Mouse (Mus musculus): Measurements from ENCODE around the gene Picalm. TPM values are rescaled to one million over a fixed set of nuclear protein-coding genes. Genes with fewer than 3 reads are reported as not detected.

Picalm gene
- 10 to 100 TPM; 78.3 to 79.6 TPM for total RNA-seq (2021)
- long read RNA-seq, experiment 1, partial matches to known transcripts: 8 of 29 reads
- long read RNA-seq, experiment 1, other reads (novel, unspliced or antisense): 19 of 29 reads
- long read RNA-seq, experiment 2, partial matches to known transcripts: 15 of 24 reads
- long read RNA-seq, experiment 2, other reads (novel, unspliced or antisense): 7 of 24 reads

DNA sequence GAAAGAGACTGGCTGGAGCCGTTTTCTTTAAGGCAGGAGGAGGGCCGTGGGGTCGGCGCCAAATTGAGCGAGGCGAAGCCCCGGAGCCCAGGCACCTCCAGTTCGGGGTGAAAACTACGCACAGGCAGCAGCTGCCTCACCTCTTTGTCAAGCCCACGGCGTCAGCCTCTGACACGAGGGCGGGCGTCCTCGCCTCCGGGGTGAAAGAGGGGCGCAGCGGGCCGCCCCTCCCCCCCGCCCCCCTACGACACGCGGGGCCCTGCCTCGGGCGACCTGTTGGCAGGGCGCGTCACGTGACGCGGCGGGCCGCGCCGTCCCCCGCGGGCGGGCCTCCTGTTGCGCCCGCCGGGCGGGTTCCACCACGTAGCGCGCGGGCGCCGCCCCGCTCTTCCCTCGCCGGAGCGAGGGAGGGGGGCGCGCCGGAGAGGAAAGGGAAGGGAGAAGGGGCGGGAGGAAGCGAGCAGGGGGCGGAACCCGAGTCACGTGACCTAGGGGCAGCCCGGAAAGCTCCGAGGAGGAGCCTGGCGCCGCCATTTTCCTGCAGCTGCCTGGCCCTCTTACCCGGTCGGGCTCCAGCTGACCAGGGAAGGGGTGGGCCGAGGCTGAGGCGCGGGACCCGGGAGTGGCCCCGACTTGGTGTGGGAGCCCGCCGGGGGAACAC, at the start of gene Picalm:
Picalm (plus strand) TSS at position 482 of the 661 bp plus-strand sequence.
- DNase-seq: peak; percentile 98

DNA sequence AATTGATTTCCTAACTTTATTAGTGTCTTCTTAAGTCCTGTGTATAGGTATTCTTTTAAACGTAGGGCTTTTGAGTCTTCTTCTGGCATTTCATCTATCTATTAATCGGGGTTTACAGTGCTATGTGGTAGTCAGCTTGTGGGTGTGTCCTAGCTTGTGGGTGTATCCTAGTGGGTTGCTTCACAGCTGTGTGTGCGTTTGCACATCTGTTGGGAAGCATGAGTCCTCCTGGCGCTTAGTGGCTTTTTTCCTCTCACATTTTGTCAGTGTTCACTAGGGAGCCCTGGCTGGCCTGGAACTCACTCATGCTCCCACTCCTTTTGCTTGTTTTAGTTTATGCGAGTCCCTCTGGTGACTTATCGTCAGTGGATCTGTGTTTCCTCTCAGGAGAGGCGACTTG, 46.2 kb upstream of the Picalm start:
- peak; percentile 58 for DNase-seq

DNA sequence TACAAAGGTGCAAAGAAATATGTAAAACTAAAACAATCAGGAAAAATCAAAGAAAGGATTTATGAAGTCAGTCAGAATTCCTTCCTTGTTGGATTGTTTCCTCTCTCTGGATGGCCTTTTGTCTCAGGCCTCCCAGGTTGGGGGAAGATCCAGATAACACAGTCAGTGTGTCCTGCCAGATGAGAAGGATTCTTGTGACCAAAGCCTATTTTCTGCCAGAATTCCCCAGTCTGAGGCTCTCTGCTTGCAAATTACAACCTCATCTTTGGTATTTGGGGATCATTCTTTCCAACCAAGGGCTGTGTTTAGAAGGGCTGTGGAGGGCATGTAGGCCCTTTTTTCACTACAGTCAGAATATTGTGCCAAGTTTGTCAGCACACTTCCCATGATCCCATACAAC, 45.5 kb upstream of the Picalm start:
- peak; percentile 38 for DNase-seq

DNA sequence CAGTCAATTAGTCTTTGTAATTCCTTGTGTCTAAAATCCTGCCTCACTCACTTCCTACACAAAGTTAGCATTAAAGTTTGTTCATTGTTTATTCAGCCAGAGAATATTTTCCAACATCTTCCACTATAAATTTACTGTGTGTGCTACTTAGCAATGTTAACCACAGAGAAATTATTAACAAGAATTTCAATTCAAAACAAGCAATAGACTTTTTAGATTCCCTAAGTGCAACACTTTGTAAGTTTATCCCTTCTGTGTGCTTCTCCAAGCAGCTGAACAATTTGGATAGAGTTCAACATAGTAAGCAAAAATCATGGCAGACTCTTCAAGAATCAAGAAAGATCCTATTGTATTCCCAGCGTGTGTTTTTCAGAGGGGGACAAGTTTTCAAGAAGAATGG, 44.3 kb upstream of the Picalm start:
- DNase-seq: no peak

DNA sequence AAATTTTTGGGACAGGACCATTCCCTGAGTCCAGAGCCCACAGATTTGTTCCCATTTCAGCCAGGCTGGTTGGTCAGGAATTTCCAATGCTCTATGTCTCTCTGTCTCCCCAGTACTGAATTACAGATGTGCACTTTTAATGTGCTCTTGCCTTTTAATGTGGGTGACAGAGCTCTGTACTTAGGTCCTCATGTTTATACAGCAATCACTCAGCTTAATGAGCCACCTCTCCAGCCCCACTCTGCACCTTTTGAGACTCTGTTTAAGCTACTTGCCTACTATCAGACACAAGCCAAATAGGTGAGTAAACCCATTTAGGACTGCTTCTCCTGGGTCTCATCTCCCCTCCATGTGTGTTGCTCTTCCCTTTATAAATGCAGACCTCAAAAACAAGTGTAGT, 43.2 kb upstream of the Picalm start:
- no peak for DNase-seq

DNA sequence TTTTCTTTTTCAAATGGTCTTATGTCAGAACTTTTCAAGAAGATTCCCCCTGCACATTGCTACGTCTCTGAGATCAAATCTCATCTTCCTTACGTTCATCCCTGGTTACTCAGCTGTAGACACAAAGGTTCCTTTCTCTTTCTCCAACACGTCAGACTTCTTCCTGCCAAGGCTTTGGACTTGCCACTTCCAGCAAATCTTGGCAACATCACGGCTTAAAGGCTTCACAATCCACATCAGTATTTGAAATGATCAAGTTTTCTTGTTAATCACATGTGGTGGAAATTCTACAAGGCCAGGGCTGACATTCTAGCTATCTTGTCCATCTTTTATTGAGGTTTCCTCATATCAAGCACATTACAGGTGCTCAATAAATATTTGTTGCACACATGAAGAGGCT, 39.0 kb upstream of the Picalm start:
- DNase-seq: no peak

DNA sequence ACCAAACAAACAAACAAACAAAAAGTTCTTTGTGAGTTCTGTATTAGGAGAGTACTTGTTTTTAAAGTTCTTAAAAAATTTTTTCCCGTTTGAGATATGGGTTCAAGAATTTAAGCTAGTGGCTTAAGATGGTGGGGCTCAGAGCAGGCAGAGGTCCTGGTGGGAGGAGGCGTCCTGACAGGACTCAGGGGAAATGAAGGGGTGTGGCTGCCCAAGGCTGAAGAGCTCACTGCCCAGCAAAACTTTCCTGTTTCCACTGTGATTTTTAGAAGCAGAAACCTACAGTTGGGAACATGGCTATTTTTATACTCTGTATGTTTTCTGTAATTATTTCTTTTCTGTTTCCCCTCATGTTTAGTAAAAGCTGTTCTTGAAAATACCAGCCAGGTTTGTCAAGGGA, 38.3 kb upstream of the Picalm start:
- peak; percentile 43 for DNase-seq

DNA sequence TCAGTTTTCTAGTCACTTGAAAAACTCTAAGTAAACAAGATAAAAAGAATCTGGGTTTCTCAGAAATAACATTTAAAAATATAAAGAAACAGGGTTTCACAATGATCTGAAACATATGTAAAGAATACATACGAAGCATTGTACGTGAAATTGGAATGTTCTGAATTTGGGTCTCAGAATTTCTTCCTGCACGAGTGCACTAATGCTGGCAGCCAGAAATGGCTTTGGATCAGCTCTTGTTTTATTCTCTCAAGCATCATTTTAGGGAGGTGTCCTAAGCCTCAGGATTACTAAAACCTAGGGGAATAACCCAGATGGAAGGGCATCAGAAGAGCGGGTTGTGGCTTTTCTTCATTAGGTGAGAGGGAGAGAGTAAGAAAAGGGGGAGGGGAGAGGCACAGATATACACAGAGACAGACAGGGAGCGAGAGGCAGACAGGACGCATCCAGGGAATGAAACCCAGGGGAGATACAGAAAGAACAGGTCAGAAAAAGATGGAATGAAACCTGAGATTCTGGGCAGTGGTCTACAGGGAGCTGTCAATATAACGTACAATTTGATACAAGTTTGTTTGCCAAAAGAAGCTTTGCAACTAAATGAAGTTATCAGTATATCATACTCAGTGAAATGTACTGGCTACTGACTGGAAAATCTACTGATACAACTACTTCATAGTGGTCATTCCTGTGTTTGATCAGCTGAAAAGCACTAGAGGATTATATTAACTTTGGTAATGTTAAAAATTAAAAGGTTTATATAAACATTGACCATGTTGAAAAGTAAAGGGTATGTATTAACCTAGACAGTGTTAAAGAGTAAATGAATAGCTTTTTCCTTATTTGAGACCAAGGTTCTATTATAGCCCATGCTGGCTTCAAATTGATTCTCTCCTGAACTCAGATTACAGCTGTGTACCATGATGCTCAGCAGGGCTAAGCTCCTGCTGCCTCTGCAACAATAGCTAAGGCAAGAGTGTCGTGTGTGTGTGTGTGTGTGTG, 37.3 kb upstream of the Picalm start:
- DNase-seq: no peak

DNA sequence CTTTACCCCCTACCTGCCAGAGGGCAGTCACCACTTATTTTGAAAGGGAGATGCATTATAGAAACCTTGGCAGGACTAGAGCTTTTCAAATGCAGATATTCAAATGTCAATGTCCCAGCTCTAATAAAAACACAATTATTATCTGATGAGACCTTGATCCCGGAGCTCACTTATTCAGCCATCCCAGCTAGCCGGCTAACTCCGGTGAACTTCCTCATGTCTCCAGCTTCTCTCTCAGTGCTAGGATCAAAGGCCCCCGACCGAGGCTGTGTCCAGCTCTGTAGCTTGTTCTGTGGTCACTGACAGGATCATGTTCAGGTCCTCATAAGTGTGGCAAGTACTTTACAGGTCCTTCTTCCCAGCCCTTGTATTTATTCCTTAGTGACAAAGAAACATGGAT, 34.9 kb upstream of the Picalm start:
- DNase-seq: no peak

DNA sequence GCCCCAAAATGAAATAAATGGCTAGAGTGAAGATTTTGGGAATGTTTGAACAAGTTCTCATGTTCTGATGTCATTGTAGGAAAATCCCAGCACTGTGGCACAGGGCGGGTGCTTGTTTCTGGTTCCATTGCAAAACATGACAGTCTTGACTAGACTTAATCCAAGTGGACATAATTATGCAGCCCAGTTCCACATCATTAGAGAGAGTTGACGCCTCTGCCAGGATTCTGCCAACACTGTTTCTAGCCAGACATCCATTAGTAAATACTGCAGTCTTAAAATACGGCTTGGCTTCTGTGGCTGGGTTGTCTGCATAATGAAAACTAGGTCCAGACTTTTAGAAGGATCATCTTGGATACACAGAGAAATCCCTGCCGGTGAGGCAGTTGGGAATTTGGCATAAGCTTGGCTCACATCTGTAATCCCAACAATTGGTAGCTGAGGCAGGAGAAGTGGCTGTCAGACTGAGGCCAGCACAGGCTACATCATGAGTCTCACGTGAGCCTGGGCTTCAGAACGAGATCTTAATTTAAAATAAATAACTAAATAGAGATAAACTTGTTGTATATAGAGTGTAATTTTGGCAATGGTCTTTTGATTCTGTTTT, 34.1 kb upstream of the Picalm start:
- peak; percentile 13 for DNase-seq

DNA sequence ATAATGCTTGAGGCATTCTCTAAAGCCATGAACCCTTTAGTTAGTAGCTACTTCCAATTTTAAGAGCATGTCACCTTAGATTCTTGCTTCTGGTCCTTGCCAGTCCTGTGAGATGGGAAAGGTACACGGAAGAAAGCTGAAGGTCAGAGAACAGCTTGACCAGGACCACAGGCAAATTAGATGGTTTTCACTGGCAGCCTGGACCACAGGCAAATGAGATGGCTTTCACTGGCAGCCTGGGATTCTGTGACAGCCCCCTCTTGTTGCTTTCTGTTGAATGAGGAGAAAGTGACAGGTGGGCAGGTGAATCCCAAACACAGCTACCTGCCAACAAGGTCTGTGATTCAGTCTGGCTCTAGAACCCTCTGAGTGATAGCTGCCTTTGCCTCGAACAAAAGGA, 33.4 kb upstream of the Picalm start:
- no peak for DNase-seq

DNA sequence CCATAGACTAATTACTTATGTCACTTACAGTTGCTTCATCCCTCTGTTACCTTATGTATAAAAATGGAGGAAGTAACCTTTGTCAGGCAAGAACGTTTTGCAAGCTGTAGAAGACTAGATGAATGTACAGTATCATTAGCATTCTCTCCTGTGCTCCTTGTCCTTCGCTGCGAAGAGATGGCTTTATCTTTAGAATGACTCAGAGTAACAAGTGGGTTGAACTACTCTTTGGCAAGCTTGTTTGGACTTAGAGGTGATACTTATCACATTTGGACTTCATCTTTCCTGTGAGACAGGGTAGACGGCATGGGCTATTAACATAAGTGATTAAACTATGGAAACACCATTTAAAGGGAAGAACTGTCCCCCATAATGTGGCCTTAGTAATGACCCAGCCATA, 31.8 kb upstream of the Picalm start:
- DNase-seq: no peak

DNA sequence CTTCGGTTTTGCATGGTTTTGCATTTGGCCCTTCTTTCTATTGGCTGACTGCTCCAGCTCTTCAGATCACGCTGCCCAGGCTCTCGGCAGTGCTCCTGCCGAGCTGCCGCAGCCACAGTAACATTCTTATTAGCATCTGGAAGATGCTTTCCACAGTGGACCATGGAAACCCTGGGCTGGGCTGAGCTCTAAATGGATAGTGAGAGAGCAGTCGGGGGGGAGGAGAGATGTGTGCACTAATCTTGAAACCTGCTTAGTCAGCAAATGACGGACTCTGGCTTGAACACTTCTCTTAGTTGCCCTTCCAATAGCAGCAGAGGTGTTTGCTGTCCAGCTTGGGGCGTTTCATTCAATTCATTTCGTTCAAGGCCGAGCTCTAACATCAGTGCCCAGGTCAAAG, 30.8 kb upstream of the Picalm start:
- DNase-seq: no peak

DNA sequence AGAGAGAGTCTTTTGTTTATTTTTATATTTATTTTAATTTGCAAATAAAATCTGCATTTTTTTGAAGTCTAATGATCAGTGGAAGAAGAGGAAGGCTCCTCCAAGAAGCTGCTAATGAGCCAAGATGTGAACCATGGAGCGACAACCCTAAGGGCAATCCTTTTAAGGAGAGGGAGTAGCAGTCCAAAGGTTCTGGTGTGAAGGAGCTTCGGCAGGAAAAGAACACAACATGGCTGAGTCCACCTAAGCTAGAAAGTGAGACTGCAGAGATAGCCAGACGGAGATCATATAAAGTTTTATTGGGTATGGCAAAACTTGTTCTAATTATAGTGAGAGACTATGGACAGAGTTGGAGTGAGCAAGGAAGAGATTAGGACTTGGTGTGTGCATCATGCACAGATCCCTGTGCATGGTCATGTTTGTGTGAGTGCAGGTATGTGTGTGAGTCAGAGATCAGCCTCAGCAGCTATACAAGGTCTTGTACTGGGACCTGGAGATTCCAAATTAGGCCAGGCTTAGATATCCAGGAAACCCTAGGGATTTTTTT, 29.3 kb upstream of the Picalm start:
- no peak for DNase-seq

DNA sequence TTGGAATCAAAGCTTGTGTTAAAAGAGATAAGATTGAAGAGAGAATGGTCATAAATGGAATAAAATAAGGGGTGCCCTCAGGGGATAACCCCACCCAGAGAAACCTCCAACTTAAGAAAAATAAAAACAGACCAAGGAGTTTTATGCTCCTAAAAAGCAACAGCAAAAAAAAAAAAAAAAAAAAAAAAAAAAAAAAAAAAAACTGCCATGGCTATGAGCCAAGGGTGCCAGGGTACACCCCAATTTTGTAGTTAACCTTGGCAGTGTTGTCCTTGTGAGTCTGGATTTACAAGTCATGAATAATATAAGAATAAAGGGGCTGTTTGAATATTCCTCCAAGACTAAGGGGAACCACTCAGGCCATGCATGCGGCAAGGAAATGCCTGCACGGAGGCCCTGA, 13.9 kb upstream of the Picalm start:
- DNase-seq: no peak

DNA sequence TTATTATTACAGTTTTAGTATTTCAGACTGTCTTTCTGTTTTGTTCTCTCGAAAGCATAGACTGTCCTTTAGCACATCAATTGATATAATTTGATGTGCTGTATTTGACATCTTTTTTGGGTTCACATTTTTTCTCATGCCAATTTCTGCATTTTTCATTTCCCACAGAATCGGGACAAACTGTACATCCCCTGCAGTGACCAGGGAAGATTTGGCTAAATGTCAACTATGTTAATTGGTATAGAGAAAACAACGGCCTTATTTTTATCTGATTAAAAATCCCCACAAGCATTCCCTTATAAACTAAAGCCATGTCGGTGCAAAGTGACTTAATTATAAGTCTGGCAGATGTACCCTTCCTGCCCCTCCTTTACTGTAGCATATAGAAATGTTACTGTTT, 9.9 kb upstream of the Picalm start:
- no peak for DNase-seq

DNA sequence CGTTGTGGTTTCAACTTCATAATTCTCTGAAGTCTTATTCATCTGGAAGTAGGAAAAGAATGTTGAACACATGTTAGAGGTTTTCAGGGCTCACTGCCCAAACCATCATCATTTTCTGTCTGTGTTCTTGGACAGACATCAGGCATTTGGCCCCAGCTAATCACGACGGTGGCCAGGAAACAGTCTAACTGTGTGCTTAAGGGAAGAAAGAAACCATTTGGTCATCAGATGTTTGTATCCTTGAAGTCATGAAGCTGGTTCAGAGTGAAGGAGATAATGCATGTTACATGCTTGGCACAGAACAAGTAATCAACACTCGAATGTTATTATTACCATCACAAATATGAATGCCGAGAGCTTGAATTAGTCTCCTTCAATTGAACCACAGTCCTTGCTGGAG, 5.0 kb upstream of the Picalm start:
- peak; percentile 48 for DNase-seq

DNA sequence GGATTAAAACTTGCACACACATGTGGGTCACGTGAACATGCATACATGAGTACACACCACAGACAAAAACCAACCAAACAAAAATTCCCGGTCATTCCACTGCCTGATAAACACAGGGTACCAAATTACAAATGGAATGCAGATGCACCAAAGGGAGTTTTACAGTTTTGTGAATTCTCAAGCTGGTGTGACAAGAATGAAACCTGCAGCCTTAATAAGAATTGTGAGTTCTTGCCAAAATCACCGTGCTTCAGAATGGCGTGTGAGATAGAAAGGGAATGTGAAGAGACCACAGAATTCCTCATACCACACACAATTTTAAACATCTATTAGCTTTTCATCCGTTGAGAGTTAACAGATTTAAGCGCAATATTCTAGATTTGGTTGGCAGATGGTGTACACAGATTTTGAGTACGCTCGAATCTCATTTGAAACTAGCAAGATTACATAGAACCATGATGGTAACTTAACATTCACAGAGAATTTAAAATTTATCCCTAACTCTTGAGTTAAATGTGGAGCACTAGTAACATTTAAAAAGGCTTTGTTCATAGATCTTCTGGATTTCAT, 1.3 kb upstream of the Picalm start:
- no peak for DNase-seq

DNA sequence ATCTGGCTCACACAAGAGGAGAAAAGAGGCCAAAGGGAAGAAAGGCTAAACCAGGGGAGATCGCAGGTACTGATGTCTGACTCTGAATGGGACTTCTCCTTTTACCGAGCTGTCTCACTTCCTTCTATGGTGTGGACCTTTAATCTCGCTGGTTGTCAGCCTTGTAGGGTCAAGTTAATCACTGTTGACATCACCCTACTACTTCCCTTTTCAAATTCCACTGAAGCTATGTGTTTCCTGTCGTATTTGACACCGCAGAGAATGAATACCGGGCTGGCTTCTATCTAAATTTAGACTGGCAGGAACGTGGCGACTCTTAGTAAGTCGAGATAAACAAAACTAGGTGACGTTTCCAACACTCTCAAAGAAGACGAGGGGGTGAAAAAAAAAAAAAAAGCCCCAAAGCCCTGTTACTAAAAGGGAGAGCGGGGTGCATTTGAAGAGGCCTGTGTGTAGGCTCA, 712 bp upstream of the Picalm start:
- DNase-seq: peak; percentile 33

DNA sequence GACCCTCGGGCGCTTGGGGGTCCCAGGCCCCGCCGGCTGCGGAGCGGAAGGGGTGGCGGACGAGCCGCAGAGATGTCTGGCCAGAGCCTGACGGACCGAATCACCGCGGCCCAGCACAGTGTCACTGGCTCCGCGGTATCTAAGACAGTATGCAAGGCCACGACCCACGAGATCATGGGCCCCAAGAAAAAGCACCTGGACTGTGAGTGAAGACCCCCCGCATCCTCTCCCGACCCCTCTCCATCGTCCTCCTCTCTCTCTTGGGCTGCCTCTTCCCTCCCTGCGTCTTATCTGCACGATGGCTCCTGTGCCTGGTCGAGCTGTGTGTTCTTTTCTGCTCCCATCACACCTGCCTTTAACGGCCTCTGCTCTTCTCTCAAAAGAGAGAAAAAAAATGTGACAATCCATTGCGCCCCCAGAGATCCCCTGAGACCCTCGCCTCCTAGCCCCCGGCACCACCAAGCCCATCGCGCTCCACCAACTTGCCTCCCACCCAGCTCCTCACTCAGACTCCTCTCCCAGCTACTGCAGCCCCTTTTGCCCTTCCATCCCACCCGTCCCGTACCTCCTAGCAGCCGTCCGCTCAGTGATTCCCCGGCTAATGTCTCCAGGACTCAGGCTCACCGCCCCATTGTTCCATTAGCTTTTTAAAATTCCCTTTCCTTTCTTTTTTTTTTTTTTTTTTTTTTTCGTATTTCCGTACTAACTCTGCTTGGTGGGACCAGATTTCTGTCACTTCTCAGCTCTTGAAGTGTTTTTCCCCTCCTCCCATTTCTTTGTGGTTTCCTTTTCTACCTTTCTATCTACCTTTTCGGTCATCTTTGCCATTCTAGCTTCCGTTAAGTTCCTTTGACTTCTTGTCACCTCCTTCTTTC, 725 bp downstream of the Picalm start:
- peak; percentile 14 for DNase-seq

DNA sequence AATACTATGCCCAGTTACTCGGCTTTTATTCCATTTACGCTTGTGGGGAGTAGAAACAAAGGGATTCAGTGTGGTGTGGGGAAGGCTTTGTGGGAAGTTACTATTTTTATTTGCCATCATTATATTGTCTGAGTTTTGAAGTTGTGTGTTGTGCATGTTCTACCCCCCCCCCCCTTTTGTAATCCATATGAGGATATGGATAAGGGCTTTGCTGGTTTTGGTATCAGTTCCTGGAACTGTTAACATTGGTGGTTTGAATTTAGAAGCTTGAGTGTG, 1.3 kb downstream of the Picalm start:
- DNase-seq: no peak

Measured in gastrocnemius, postnatal 25 days (tissue).